Comparison of ENCODE assay signal across 21 mouse cellular contexts in genomic region chr3:145402257-145402656, GRCm38 (mm10).
DNase-seq lines count a peak whose midpoint lies in the region; ATAC-seq and TF ChIP-seq lines count a peak whose summit lies in the region.
"Had no signal": no experiment of that assay in that cellular context is flagged by ENCODE, and none has a peak within 500 bp of the region (broad histone marks: within the 10 kb centered on the region; RNA-seq: fewer than 3 reads in every experiment).

No protein-coding gene starts in this region.

- no peak for TF ChIP-seq CTCF in midbrain, postnatal 0 days (IDR thresholded peaks at IDR 0.05)

- no peaks in the 10 kb centered on the region for H3K4me1 ChIP-seq in forebrain, embryonic 13.5 days
- H3K4me1 ChIP-seq in forebrain, embryonic 10.5 days: peaks cover 8% of the 10 kb centered on the region; the same call in 1 of the 2 replicates
- no peaks in the 10 kb centered on the region for H3K4me1 ChIP-seq in hindbrain, embryonic 11.5 days (replicated peaks; ENCODE audit: control insufficient read depth, insufficient read depth, low read length)
- peaks cover 11% of the 10 kb centered on the region for H3K4me1 ChIP-seq in midbrain, embryonic 10.5 days
- no peaks in the 10 kb centered on the region for H3K4me1 ChIP-seq in midbrain, postnatal 0 days (ENCODE audit: insufficient read depth, low read length)
- H3K4me1 ChIP-seq: limb, embryonic 15.5 days had no signal

- no peaks in the 10 kb centered on the region for H3K9me3 ChIP-seq in forebrain, embryonic 13.5 days (replicated peaks)
- H3K9me3 ChIP-seq in forebrain, embryonic 10.5 days: no peaks in the 10 kb centered on the region
- no peaks in the 10 kb centered on the region for H3K9me3 ChIP-seq in hindbrain, embryonic 11.5 days (ENCODE audit: control insufficient read depth, low read length)
- no peaks in the 10 kb centered on the region for H3K9me3 ChIP-seq in midbrain, embryonic 10.5 days (replicated peaks)
- no peaks in the 10 kb centered on the region for H3K9me3 ChIP-seq in midbrain, postnatal 0 days (ENCODE audit: low read length)
- H3K9me3 ChIP-seq: limb, embryonic 15.5 days had no signal

- WGBS in forebrain, embryonic 13.5 days: 83% methylated on average over 10 of the region's 10 CpGs
- WGBS in forebrain, embryonic 10.5 days: 88% methylated on average over 10 of the region's 10 CpGs
- 84% methylated on average over 10 of the region's 10 CpGs for WGBS in hindbrain, embryonic 11.5 days
- WGBS in midbrain, embryonic 10.5 days: 86% methylated on average over 10 of the region's 10 CpGs
- WGBS in midbrain, postnatal 0 days: 86% methylated on average over 10 of the region's 10 CpGs

- H3K27me3 ChIP-seq in forebrain, embryonic 13.5 days: no peaks in the 10 kb centered on the region
- H3K27me3 ChIP-seq in forebrain, embryonic 10.5 days (ENCODE audit: poor library complexity, severe bottlenecking): no peaks in the 10 kb centered on the region
- H3K27me3 ChIP-seq in hindbrain, embryonic 11.5 days (ENCODE audit: control insufficient read depth, insufficient read depth, low read length): no peaks in the 10 kb centered on the region
- H3K27me3 ChIP-seq in midbrain, embryonic 10.5 days (ENCODE audit: low read depth, poor library complexity, severe bottlenecking): no peaks in the 10 kb centered on the region
- H3K27me3 ChIP-seq in midbrain, postnatal 0 days (ENCODE audit: insufficient read depth, low read length): no peaks in the 10 kb centered on the region
- H3K27me3 ChIP-seq: limb, embryonic 15.5 days had no signal

- no peaks in the 10 kb centered on the region for H3K36me3 ChIP-seq in forebrain, embryonic 13.5 days (ENCODE audit: poor library complexity, severe bottlenecking)
- no peaks in the 10 kb centered on the region for H3K36me3 ChIP-seq in forebrain, embryonic 10.5 days (replicated peaks)
- H3K36me3 ChIP-seq in hindbrain, embryonic 11.5 days (ENCODE audit: control insufficient read depth, insufficient read depth, low read length): no peaks in the 10 kb centered on the region
- no peaks in the 10 kb centered on the region for H3K36me3 ChIP-seq in midbrain, embryonic 10.5 days
- no peaks in the 10 kb centered on the region for H3K36me3 ChIP-seq in midbrain, postnatal 0 days (ENCODE audit: insufficient read depth, low read length)
- H3K36me3 ChIP-seq: G1E; limb, embryonic 15.5 days had no signal

- no peak for ATAC-seq in forebrain, embryonic 13.5 days
- 0 out of 2 replicates have a peak, but pooled peaks have one; percentile 43 for ATAC-seq in hindbrain, embryonic 11.5 days (ENCODE audit: low FRiP score)
- ATAC-seq in midbrain, postnatal 0 days (ENCODE audit: low FRiP score): no peak
- ATAC-seq in erythroid progenitor cell, adult 5-6 weeks (replicated peaks; ENCODE audit: low FRiP score, poor library complexity, severe bottlenecking): no peak
- ATAC-seq: activated CD4-positive, CD25-positive, alpha-beta regulatory T cell, adult 4 months; CD4-positive, CD25-positive, alpha-beta regulatory T cell, adult 4 months had no signal

- H3K9ac ChIP-seq in forebrain, embryonic 13.5 days: no peak overlapping the region
- H3K9ac ChIP-seq in hindbrain, embryonic 11.5 days (ENCODE audit: low read depth, low read length): no peak overlapping the region
- H3K9ac ChIP-seq in midbrain, postnatal 0 days (replicated peaks; ENCODE audit: low read length, poor library complexity, severe bottlenecking): no peak overlapping the region
- H3K9ac ChIP-seq: limb, embryonic 15.5 days had no signal

- DNase-seq in forebrain, embryonic 10.5 days (ENCODE audit: extremely low spot score, low spot score): no peak
- no peak for DNase-seq in hindbrain, embryonic 11.5 days (ENCODE audit: low spot score)
- no peak for DNase-seq in midbrain, embryonic 10.5 days (ENCODE audit: low spot score)
- DNase-seq in midbrain, postnatal 0 days (ENCODE audit: low spot score): no peak
- DNase-seq in lung, adult 18-20 months: no peak
- no peak for DNase-seq in heart, adult 8-10 months (ENCODE audit: low spot score)
- DNase-seq: adrenal gland, postnatal 25 days; cerebellum, adult 18-20 months; cerebellum, postnatal 25 days; embryo, embryonic 11 days; gastrocnemius, postnatal 36 days; kidney, adult 18-20 months; kidney, postnatal 14 days; lung, postnatal 10 days; thymus, postnatal 4 days had no signal

- no peak overlapping the region for H3K4me3 ChIP-seq in forebrain, embryonic 13.5 days
- H3K4me3 ChIP-seq in forebrain, embryonic 10.5 days: no peak overlapping the region
- H3K4me3 ChIP-seq in hindbrain, embryonic 11.5 days (ENCODE audit: low read depth, low read length): no peak overlapping the region
- peak overlapping the region; percentile 28; the same call in 1 of the 2 replicates for H3K4me3 ChIP-seq in midbrain, embryonic 10.5 days
- peak overlapping the region; percentile 25 for H3K4me3 ChIP-seq in midbrain, postnatal 0 days (ENCODE audit: low read depth, low read length)
- H3K4me3 ChIP-seq: limb, embryonic 15.5 days had no signal

- H3K4me2 ChIP-seq in forebrain, embryonic 13.5 days: peak overlapping the region; percentile 25; the same call in 1 of the 2 replicates
- H3K4me2 ChIP-seq in hindbrain, embryonic 11.5 days (replicated peaks; ENCODE audit: low read depth, low read length): peak overlapping the region; percentile 31
- H3K4me2 ChIP-seq in midbrain, postnatal 0 days (ENCODE audit: low read depth, low read length, poor library complexity, severe bottlenecking): peak overlapping the region; percentile 48
- H3K4me2 ChIP-seq: limb, embryonic 15.5 days had no signal

- no peak overlapping the region for H3K27ac ChIP-seq in forebrain, embryonic 13.5 days
- H3K27ac ChIP-seq in forebrain, embryonic 10.5 days: no peak overlapping the region
- no peak overlapping the region for H3K27ac ChIP-seq in hindbrain, embryonic 11.5 days (ENCODE audit: low read depth, low read length)
- no peak overlapping the region; the same call in 1 of the 2 replicates for H3K27ac ChIP-seq in midbrain, embryonic 10.5 days (replicated peaks)
- no peak overlapping the region for H3K27ac ChIP-seq in midbrain, postnatal 0 days (ENCODE audit: low read depth, low read length)
- H3K27ac ChIP-seq: limb, embryonic 15.5 days had no signal

Comparison
In these comparisons a context has a peak if more than half of its experiments do, and no peak if none do; other contexts are left out.
1. H3K4me3 ChIP-seq: peak in midbrain, embryonic 10.5 days (single experiment) and midbrain, postnatal 0 days (single experiment); none in forebrain, embryonic 13.5 days (single experiment), forebrain, embryonic 10.5 days (single experiment) and hindbrain, embryonic 11.5 days (single experiment).
2. Peak in every context shown above with its lines, with median percentiles within 50 percentile points of each other: H3K4me2 ChIP-seq.